Mouse (Mus musculus) liver, adult 2 months (tissue): ENCODE data around the gene Rita1.

ENCODE experiments used
- CTCF ChIP-seq: fragments of 200-500 bp; IDR thresholded peaks from 2 replicates; pipeline ENCODE4 v1.5.1; 2011; ENCODE audit warnings: low read depth, low read length, control low read depth
- POLR2A ChIP-seq: fragments of 200-500 bp; IDR thresholded peaks from 2 replicates; pipeline ENCODE4 v1.6.1; 2011; ENCODE audit warnings: low read length, control low read depth; ENCODE audit not compliant: insufficient read depth; ENCODE audit errors: extremely low read depth

- TF ChIP-seq CTCF = no peak
- TF ChIP-seq POLR2A = no peak
Observed at GRCm38 (mm10) chr5:120567253-120567701, 45.1 kb downstream of the Rita1 start.
